Mouse (Mus musculus) adrenal gland (tissue): ENCODE measurements around the gene Jund.

Experiments used
- intact Hi-C: fragments of 180-260 bp; cut with DNase I; formaldehyde crosslinking; loops from one replicate; pipeline ENCODE4 v1.15.1; 2025

The Jund gene

GRCm38 (mm10) chr8:70749097-70749674, 50.4 kb downstream of the Jund start:
- intact Hi-C loops = no loop called here
